Mouse (Mus musculus) forebrain, embryonic 11.5 days (tissue): ENCODE results near the gene Tef. TPM values are rescaled to one million over a fixed set of nuclear protein-coding genes. Genes with fewer than 3 reads are reported as not detected.

Experiments
- ATAC-seq: fragments of 200-750 bp; cut with Nextera tagmentation; replicated peaks from 2 replicates; pipeline ENCODE4 v1.8.0; 2017; ENCODE audit warnings: moderate TSS enrichment; ENCODE audit not compliant: low FRiP score
- DNase-seq: peaks from one replicate; pipeline ENCODE4 v3.0.0-alpha.2; 2017; ENCODE audit warnings: low spot score
- H3K27ac ChIP-seq: fragments of 300-500 bp; sonication (generic); 2 replicates; pipeline ENCODE4 v1.5.1; 2014; ENCODE audit warnings: low read depth, low read length
- H3K27me3 ChIP-seq: fragments of 300-500 bp; sonication (generic); 2 replicates; pipeline ENCODE4 v1.6.1; 2014; ENCODE audit warnings: mild to moderate bottlenecking, low read length, mixed read lengths; ENCODE audit not compliant: control insufficient read depth, insufficient read depth
- H3K36me3 ChIP-seq: fragments of 300-500 bp; sonication (generic); 2 replicates; pipeline ENCODE4 v1.6.1; 2014; ENCODE audit warnings: mild to moderate bottlenecking, low read length, moderate library complexity, mixed read lengths; ENCODE audit not compliant: control insufficient read depth, insufficient read depth
- H3K4me1 ChIP-seq: fragments of 300-500 bp; sonication (generic); replicated peaks from 2 replicates; pipeline ENCODE4 v1.6.1; 2014; ENCODE audit warnings: low read length, mixed read lengths; ENCODE audit not compliant: control insufficient read depth, insufficient read depth
- H3K4me2 ChIP-seq: fragments of 300-500 bp; sonication (generic); 2 replicates; pipeline ENCODE4 v1.6.1; 2014; ENCODE audit warnings: low read depth, mild to moderate bottlenecking, low read length, moderate library complexity, mixed read lengths; ENCODE audit not compliant: severe bottlenecking
- H3K4me3 ChIP-seq: fragments of 300-500 bp; sonication (generic); 2 replicates; pipeline ENCODE4 v1.5.1; 2014; ENCODE audit warnings: low read depth, low read length
- H3K9ac ChIP-seq: fragments of 300-500 bp; sonication (generic); 2 replicates; pipeline ENCODE4 v1.6.1; 2014; ENCODE audit warnings: low read length
- H3K9me3 ChIP-seq: fragments of 300-500 bp; sonication (generic); 2 replicates; pipeline ENCODE4 v1.6.1; 2016; ENCODE audit warnings: low read length, mixed read lengths; ENCODE audit not compliant: control insufficient read depth
- WGBS: fragments of 180-500 bp; shearing (Covaris S2); extraction: QIAGEN DNeasy Blood & Tissue Kit; methylation state at CpG from one replicate; pipeline ENCODE4 v1.1.7; 2014; 5-methylcytosine and 5-hydroxymethylcytosine counted together
- polyA plus RNA-seq: library from polyadenylated mRNA; unstranded; fragments of >200 nt; fragmentation: Nextera tagmentation; extraction: Ambion mirVana; gene quantifications from 2 replicates; pipeline ENCODE4 v1.2.1, GENCODE M21; 2014

The Tef gene
- polyA plus RNA-seq, 1 experiment from 2014 or later: 17.4 TPM

DNA sequence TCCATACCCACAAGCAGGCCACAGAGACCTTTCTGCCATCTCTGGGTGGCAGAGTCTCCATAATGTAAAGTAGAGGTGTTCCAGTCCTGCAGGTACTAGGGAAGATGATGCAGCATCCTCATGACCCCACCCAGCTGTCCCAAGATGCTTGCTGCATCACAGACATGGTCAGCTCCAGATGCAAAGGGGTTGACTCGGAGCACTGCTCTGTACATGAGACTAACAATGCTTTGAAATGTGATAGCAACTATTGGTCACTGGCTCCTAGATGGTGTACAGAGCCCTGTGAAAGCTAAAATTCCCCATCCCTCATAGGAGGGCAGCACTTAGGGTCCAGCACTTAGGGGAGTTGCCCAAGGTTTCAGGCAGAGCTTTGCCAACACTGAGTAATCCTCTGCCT, 2.0 kb downstream of the Tef start:
- DNase-seq (no peak), ATAC-seq (no peak)
- H3K4me1 ChIP-seq: peaks cover 9% of the 10 kb centered on the region; the same call in 1 of the 2 replicates
- no peak overlapping the region for H3K9ac ChIP-seq
- WGBS: 68% methylated on average over 1 of the region's 1 CpGs
- no peaks in the 10 kb centered on the region for H3K27me3 ChIP-seq
- H3K9me3 ChIP-seq: no peaks in the 10 kb centered on the region
- H3K4me2 ChIP-seq: no peak overlapping the region
- no peak overlapping the region for H3K27ac ChIP-seq
- H3K36me3 ChIP-seq: no peaks in the 10 kb centered on the region
- no peak overlapping the region for H3K4me3 ChIP-seq

DNA sequence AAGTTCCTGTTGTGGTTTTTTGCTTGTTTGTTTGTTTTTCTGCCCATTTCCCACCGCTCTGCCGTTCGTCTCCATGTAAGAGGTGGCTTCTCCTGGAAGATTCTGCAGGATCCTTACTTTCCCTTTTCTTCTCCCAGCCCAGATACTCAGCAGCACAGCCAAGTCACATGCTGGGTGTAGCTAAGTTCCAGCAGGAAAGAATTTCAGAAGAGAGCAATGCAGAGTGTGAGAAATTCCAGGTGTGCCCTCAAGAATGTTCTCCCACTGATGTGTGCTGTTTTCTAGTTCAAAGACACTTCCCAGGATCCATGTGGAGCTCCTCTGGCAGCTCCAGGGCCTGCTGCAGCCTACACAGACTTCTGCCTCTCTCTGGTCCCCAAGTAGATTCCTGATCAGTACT, 2.7 kb downstream of the Tef start:
- H3K4me1 ChIP-seq: peaks cover 9% of the 10 kb centered on the region; the same call in 1 of the 2 replicates
- no peaks in the 10 kb centered on the region for H3K9me3 ChIP-seq
- no peak overlapping the region for H3K4me3 ChIP-seq
- no peak for DNase-seq
- WGBS: 89% methylated on average over 3 of the region's 3 CpGs
- H3K36me3 ChIP-seq: no peaks in the 10 kb centered on the region
- no peaks in the 10 kb centered on the region for H3K27me3 ChIP-seq
- no peak overlapping the region for H3K4me2 ChIP-seq
- ATAC-seq: no peak
- no peak overlapping the region for H3K9ac ChIP-seq
- no peak overlapping the region for H3K27ac ChIP-seq

- no peak overlapping the region for H3K27ac ChIP-seq
- H3K9ac ChIP-seq: no peak overlapping the region
- ATAC-seq (no peak), DNase-seq (no peak)
- no peak overlapping the region for H3K4me3 ChIP-seq
- peaks cover 12% of the 10 kb centered on the region; the same call in 1 of the 2 replicates for H3K4me1 ChIP-seq
- no peak overlapping the region for H3K4me2 ChIP-seq
- H3K9me3 ChIP-seq: no peaks in the 10 kb centered on the region
- no peaks in the 10 kb centered on the region for H3K27me3 ChIP-seq
- 61% methylated on average over 6 of the region's 6 CpGs for WGBS
- no peaks in the 10 kb centered on the region for H3K36me3 ChIP-seq
Measured at GRCm38 (mm10) chr15:81805624-81806023, 3.4 kb downstream of the Tef start.

DNA sequence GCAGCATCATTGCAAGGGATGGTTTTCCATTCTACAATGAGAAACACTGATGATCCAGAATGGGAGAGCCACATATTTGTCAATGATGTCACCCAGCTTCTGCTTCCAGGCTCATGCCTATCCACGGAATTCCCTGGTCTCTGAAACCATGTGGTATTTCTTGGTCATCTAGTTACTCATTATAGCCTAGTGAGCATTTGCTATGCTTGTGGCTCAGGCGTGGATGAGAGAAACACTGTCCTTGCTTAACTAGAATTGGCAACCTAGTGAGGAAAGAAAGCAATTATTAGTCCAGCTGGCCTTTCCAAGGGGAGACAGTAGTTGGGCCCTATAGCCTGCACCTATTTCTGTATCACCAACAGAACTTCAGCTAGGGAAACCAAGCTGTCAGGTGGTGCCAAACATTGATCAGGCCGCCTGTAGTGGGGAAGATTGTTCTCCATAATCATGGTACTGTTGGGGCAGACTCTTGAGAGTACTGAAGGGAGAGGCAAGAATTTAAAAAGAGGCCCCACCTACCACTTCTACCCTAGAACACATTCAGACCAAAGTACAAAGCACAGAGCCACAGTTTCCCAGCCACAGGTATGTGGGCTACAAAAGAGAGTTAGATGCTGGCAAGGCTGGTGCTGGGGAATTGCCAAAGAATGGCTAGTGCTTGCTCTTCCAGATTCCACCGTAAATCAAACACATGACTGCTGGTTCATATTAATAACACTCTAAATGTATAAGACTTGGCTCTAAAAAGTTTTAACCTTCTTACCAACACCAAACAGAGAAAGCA, 4.6 kb downstream of the Tef start:
- H3K27me3 ChIP-seq: no peaks in the 10 kb centered on the region
- ATAC-seq (no peak), DNase-seq (no peak)
- peaks cover 13% of the 10 kb centered on the region; the same call in 1 of the 2 replicates for H3K4me1 ChIP-seq
- H3K4me2 ChIP-seq: no peak overlapping the region
- H3K27ac ChIP-seq: no peak overlapping the region
- no peak overlapping the region for H3K4me3 ChIP-seq
- no peaks in the 10 kb centered on the region for H3K9me3 ChIP-seq
- H3K9ac ChIP-seq: no peak overlapping the region
- 84% methylated on average over 4 of the region's 4 CpGs for WGBS
- no peaks in the 10 kb centered on the region for H3K36me3 ChIP-seq

- 66% methylated on average over 2 of the region's 2 CpGs for WGBS
- no peaks in the 10 kb centered on the region for H3K36me3 ChIP-seq
- no peak overlapping the region for H3K27ac ChIP-seq
- H3K4me1 ChIP-seq: peaks cover 8% of the 10 kb centered on the region; the same call in 1 of the 2 replicates
- no peak overlapping the region for H3K9ac ChIP-seq
- no peaks in the 10 kb centered on the region for H3K27me3 ChIP-seq
- no peak overlapping the region for H3K4me3 ChIP-seq
- ATAC-seq (no peak), DNase-seq (no peak)
- no peak overlapping the region for H3K4me2 ChIP-seq
- no peaks in the 10 kb centered on the region for H3K9me3 ChIP-seq
Measured at GRCm38 (mm10) chr15:81808799-81809198, 6.6 kb downstream of the Tef start.

DNA sequence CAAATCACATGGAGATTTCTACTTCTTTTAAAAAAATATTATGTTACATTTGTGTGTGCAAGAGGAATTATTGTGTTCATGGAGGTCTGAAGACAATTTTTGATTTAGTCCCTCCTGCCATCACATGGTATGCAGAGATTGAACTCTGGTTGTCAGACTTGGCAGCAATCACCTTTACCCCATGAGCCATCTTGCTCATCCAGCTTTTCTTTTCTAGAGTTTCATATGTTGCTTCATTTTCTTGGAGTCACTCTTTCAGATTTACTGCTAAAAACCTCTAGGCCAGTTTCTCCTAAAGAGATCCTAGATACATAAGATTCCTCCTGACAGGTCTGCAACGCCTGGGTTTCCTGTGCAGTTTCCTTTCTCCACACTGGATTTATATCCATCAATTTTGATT, 7.3 kb downstream of the Tef start:
- 66% methylated on average over 1 of the region's 1 CpGs for WGBS

DNA sequence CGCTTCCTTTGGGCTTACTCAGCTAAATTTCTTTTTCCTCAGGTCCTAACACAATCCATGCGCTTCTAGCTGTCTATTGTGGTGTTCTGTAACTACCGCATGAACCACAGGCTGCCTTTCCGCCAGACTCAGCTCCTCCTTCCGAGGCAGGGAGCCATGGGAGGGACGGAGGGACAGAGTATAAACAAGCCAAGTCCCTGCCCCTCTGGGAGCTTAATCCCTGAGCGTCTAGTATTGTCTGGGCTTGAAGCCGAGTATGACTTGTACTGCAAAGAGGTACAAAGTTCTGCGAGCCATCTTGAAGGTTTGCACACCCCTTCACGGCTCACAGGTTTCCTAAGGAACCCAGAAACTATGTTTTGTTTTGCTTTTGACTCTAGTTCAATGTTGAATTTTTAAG, 7.9 kb downstream of the Tef start:
- Histone ChIP-seq H3K4me3 (peak overlapping the region; percentile 71), H3K4me2 (peak overlapping the region; percentile 91), H3K9ac (peak overlapping the region; percentile 6; the same call in 1 of the 2 replicates), H3K36me3 (no peaks in the 10 kb centered on the region), H3K4me1 (peaks cover 8% of the 10 kb centered on the region; the same call in 1 of the 2 replicates), H3K27ac (peak overlapping the region; percentile 43; the same call in 1 of the 2 replicates), H3K9me3 (no peaks in the 10 kb centered on the region), H3K27me3 (no peaks in the 10 kb centered on the region)
- ATAC-seq (no peak), DNase-seq (peak; percentile 70)
- under 1% methylated on average over 10 of the region's 10 CpGs for WGBS

More for the DNA sequence above, 7.3 kb downstream of the Tef start:
- Histone ChIP-seq H3K4me1 (peaks cover 8% of the 10 kb centered on the region; the same call in 1 of the 2 replicates), H3K9ac (peak overlapping the region; percentile 6; the same call in 1 of the 2 replicates), H3K27me3 (no peaks in the 10 kb centered on the region), H3K36me3 (no peaks in the 10 kb centered on the region), H3K4me3 (no peak overlapping the region), H3K9me3 (no peaks in the 10 kb centered on the region), H3K4me2 (peak overlapping the region; percentile 91; the same call in 1 of the 2 replicates), H3K27ac (no peak overlapping the region)
- DNase-seq: no peak
- ATAC-seq: no peak

DNA sequence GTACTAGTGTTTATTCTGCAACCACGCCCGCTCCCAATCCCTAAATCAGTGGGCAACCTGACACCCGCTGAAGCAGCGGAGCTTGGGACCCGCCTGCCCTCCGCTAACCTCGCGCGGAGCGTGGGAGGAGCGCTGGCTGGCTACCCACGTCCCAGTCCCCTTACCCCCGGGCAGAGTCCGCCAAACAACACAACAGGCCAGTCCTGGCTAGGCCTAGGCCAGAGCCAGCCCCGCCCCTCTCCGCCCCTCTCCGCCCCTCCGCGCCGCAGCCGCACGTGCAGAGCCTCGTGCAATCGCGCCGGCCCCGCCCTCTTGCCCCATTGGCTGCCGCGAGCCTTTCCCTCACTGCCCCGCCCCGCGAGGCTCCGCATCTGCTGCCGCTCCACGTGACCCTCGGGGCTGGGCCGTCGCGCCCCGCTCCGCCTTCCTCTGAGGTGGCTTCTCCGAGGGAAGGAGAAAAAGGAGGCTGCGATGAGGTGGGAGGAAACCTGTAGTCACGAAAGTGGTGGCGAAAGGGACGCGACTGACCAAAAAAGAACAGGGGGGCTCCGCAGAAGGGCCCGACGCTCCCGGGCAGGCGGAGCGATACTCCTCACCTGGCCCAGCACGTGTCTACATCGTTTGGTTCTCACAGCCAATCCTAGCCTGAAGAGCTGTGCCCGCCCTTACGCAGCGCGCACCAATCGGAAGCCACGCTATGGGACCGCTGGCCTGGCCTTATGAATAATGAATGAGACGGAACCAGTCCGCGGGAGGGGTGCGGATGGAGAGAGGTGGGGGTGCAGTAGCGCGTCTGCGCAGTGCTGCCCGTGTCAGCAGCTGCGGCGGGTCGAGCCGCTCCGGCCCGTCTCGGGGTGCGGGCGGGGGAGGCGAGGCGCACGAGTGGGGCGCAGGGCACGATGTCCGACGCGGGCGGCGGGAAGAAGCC, 8.7 kb downstream of the Tef start:
- H3K36me3 ChIP-seq: no peaks in the 10 kb centered on the region
- H3K9ac ChIP-seq: peak overlapping the region; percentile 71
- H3K4me1 ChIP-seq: peaks cover 8% of the 10 kb centered on the region; the same call in 1 of the 2 replicates
- H3K27me3 ChIP-seq: no peaks in the 10 kb centered on the region
- under 1% methylated on average over 75 of the region's 89 CpGs for WGBS
- peak overlapping the region; percentile 68 for H3K27ac ChIP-seq
- peak overlapping the region; percentile 71 for H3K4me3 ChIP-seq
- H3K4me2 ChIP-seq: peak overlapping the region; percentile 91
- ATAC-seq (peak; percentile 99), DNase-seq (peak; percentile 99)
- no peaks in the 10 kb centered on the region for H3K9me3 ChIP-seq
